Mouse (Mus musculus) cerebellum, postnatal 25 days (tissue): Measurements from ENCODE around the gene Selplg.

ENCODE experiments used
- DNase-seq, 2 experiments: peaks; one replicate each; pipeline ENCODE4 v3.0.0; 2021; ENCODE audit warnings: mixed read lengths in 2 of 2

Gene Selplg

DNA sequence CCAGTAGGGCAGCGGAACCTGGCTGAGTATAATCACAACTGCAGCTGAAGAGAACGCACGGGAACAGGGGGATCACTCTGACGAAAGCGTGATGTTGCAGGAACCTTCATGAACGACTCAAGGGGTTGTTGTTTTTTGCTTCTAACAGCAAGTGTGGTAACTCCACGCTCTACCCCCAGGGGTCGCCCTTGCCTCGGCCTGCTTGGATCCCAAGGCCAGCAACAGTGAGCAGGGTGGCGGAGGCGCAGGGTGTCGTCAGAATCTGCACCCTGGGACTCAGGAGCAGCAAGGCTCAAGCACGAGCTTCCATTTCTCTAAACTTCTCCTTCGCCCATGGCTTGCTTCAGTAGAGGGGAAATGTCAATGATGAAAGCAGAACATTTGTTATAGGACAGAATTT is 22.1 kb upstream of the Selplg start:
- DNase-seq = peak; percentile 92 to 95

DNA sequence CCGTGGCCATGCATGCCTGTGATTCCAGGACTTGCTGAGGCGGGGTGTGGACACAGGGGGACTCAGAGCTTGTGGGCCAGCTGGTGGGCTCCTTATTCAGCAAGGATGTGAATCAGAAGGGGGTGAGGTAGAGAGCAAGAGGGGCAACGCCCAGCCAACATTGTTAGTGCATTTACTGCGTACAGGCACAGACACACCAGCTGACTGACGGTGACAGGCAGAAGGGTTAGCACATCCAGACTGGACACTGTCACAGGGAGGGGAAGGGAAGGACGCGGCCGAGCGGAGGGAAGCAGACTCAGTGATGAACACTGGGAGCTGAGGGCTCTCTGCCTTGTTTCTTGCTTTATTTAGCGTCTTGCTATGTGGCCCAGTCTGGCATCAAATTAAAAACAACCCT is 21.1 kb upstream of the Selplg start:
- DNase-seq = no peak

GRCm38 (mm10) chr5:113852463-113852862 is 20.0 kb upstream of the Selplg start:
- DNase-seq = no peak

DNA sequence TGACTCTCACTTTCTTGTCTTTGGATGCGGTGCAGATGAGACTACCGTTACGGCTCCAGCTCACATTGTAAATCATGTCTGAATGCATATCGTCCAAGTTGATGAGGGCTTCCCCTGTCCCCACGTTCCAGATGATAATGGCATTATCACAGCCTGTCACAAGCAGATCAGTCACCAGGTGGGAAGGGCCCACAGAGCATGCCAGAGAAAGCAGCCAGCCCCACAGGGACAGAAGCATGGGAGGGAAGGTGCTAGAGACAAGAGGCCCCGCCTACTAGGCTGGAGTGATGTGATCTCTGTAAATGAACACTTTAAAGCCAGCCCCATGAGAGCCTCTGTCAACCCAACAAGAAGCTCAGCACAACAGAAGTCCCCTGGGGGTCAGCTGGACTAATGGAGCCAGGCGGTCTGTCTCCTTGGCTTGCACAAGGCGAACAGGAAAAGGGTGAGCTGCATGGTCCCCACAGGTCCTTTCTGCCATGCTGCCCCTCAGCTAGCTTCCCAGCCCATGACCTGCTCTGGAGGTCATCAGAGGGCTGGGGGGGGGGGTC is 18.3 kb upstream of the Selplg start:
- DNase-seq = no peak

DNA sequence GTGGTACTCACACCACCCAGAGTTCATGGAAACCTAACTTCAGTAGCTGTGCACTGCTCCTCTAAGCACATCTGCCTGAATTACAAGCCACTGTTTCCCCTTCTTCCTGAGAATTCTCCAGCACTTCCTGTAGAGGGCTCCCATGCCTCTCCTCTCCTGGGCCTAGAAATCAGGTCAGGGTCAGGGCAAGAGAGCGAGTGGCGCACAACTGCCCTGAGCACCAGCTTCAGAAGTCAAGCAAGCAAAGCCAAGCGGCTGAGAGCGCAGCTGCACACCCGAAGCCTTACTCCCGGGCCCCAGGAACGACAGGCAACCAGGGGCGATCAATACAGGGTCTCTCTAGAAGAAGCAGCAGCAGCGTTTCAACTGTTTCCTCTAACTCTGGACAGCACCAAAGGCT is 15.2 kb upstream of the Selplg start:
- no peak for DNase-seq

- DNase-seq = no peak
Measured at GRCm38 (mm10) chr5:113846656-113847055, 14.2 kb upstream of the Selplg start.

DNA sequence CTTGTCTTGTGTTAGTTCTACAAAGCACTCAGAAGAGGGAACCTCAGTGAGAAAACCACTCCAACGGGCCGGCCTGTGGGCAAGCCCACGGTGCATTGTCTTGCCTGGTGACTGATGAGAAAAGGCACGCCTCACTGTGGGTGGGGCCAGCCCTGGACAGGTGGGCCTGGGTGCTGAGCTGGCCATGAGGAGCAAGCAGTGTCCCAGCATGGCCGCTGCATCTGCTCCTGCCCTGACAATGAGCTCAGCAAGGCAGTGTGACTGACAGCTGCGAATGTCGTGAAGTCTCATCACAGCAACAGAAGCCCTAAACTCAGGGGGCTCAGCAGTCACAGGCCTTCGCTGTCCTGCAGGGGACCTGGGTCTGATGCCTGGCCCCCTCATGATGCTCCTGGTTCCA is 13.2 kb upstream of the Selplg start:
- DNase-seq = no peak

DNA sequence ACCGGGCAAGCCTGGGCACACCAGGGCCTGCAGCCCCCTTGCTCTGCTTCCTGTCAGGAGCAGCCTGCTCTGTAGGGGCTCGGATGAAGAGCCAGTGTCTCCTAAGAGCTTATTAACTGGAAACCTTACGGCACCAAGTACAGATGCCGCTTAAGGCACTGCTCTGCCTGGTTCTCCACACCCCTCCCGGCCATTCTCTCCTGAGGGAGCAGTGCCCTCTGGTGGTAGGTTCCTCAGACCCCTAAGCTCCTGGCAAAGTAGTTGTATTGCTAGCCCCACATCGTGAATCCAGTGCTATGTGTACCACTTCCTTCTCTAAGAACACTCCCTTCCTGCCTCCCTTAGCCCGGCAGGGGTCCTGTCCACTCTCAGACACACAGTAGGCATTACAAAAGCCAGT is 12.3 kb upstream of the Selplg start:
- DNase-seq = peak; percentile 63 to 74

- no peak for DNase-seq
Measured at GRCm38 (mm10) chr5:113844106-113844505, 11.7 kb upstream of the Selplg start.

- DNase-seq = no peak
Measured at GRCm38 (mm10) chr5:113842906-113843305, 10.5 kb upstream of the Selplg start.

DNA sequence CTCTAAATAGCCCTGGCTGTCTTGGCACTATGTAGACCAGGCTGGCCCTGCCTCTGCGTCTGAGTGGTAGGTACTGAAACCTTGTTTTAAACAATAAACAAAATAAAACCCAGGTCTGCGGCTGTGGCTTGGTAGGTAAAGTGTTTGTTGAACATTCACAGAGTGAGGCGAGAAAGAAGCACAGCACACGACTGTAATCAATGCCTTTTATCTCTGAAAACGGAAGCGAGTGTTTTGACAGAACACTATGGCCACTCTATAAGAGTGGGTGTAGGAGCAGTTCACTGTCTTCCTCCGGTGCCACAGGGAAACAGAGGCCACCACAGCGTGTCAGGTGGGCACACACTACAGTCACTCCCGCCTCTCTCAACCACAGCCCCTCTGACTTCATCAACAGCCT is 9.8 kb upstream of the Selplg start:
- no peak for DNase-seq

GRCm38 (mm10) chr5:113841243-113842225 is 9.1 kb upstream of the Selplg start:
- DNase-seq = no peak

- no peak for DNase-seq
Measured at GRCm38 (mm10) chr5:113840443-113840842, 8.0 kb upstream of the Selplg start.

DNA sequence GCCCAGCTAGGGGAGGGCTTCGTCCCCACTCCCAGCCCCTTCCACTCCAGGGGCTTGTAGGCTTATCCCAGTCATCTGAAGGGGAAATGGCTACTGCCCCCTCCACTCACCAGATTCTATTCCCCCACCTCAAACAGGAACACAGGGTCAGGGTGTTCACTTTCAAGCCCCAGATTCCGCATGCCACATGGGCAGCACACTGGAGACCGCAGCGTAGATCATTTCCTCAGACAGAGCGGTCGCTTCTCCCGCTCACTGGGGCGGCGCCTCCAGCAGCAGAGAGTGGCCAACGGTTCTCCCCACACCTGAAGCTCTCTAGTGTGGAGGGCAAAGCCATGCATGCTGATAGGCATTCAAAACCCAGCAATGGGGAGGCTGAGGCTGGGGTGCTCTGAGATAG is 4.5 kb upstream of the Selplg start:
- no peak for DNase-seq

DNA sequence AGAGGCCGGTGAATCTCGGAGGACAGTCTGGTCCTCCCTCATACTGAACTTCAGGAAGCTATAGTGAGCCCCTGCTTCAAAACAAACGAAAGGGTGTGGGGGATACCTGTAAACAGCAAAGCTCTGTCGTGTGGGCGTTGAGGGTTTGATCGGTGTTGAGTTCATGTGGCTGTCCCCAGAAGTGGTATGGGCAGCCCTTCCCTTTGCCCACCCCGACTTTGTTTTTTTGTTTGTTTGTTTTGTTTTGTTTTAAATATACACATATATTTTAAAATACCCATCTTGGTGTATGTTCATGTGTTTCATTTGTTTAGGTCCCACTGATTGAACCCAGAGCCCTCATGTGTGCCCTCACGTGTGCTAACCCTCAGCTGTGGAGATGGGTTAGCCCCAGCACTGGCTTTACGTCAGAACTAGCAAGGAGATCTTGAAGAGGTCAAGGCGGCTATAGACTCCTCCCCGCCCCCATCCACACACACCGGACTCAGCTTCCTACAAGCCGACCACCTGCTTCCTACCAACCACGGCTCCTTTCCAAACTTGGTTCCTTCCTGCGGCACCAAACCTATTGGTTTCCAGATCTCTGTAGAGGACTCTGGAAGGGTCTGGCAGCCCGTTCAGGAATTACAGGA is 988 bp upstream of the Selplg start:
- no peak for DNase-seq

DNA sequence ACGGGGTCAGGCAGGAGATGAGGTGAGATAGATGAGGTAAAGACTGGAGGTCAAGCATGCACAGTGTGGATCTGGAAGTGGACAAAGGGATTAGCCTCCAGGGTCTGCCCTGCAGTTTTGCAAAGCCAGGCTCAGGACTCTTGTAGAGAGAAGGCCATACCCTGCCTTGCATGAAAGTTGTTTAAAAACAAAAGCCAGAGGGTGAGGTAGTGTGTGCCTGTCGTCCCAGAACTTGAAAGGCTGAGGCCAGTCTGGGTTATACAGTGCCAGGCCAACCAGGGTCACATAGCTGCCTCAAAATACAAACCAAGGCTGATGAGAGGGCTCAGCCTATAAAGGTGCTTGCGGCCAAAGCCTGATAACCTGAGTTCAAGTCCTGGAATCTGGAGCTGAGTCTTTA is 703 bp downstream of the Selplg start:
- no peak for DNase-seq

DNA sequence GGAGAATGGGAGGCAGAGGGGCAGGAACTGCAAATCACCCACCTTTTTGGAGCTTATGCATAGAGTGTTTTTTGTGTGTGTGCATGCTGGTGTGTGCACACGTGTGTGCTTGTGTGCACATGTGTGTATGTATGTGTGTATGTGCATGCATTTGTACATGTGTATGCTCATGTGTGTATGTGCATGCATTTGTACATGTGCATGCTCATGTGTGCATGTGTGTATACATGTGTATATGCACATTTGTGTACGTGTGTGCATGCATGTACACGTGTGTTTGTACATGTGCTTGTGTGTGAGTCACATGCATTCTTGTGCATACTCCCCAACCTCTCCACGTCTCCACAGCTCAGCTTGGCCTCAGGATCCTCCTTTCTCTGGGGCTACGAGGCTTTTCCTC is 1.6 kb downstream of the Selplg start:
- no peak for DNase-seq

GRCm38 (mm10) chr5:113830292-113830643 is 2.2 kb downstream of the Selplg start:
- DNase-seq = no peak

GRCm38 (mm10) chr5:113829566-113830291 is 2.7 kb downstream of the Selplg start:
- DNase-seq = no peak

GRCm38 (mm10) chr5:113828481-113828880 is 4.0 kb downstream of the Selplg start:
- no peak for DNase-seq

- no peak for DNase-seq
Measured at GRCm38 (mm10) chr5:113827991-113828411, 4.4 kb downstream of the Selplg start.

DNA sequence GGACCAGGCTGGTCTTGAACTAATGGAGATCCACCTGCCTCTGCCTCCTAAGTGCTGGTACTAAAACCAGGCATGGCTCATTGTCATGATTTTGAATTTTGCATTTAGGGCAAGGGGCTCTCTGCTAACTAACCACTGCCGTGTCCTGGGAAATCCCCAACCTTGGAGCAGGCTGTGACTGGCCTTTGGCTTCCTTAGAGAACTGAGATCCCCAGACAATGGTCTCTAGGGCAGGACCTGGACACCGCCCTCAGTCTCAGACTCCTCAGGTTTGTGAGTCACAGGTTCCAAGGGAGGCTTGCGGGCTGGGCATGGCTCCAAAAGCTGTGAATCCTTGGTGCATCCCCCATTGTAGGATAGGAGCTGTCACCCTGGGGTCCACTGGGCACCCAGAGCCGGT is 5.8 kb downstream of the Selplg start:
- DNase-seq = no peak

DNA sequence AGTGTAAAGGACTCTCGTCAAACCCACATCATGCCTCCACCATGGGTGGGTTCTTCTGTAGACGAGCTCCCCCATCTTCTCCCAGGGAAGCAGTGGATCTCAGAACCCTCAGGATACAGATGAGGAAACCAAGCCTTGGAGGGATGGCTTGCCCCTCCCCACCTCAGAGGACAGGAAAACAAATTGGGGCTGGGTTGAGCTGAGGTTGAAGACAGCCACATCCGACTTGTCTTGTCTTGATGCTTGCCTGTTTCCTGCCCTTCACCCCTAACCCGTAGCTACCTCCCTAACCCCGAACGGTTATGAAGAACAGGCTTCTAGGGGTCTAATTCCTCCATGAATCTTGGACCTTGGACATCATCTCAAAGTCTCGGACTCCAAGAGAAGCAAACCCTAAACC is 6.9 kb downstream of the Selplg start:
- DNase-seq = no peak
